Mouse (Mus musculus): ENCODE results near the gene Trp53rkb. TPM values are rescaled to one million over a fixed set of nuclear protein-coding genes. Genes with fewer than 3 reads are reported as not detected.
"Not testable (repeated sequence)": the region's sequence is repeated elsewhere in the genome, so short reads cannot be mapped to it uniquely, and the experiment has no call there.

Trp53rkb gene
- polyA plus RNA-seq, 1 experiment from 2014 or later: 14.5 TPM

DNA sequence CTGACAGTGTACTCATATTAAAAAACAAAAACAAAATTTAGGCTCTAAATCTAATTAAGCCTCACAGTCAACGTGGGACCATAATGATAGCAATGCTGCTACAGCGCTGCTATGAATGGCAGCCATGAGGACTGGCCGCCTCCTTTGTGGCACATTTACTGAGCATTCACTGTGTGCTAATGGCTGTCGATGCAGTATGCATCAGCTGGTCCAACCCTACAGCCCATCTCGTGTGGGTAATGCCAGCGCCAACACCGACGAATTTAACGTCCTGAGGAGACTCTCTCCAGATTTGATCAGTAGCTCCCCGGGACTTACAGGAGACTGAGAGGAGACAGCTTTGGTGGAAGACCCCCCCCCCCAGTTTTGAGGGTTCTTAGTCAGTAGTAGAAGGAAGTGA lies 18.1 kb upstream of the Trp53rkb start:
- Histone ChIP-seq H3K4me1 (peaks cover 6% of the 10 kb centered on the region; the same call in 1 of the 2 replicates), H3K4me3 (no peak overlapping the region), H3K36me3 (no peaks in the 10 kb centered on the region), H3K27me3 (ENCODE audit: low read depth, poor library complexity, severe bottlenecking) (no peaks in the 10 kb centered on the region), H3K27ac (no peak overlapping the region), H3K9me3 (replicated peaks) (no peaks in the 10 kb centered on the region)
- no peak for DNase-seq (ENCODE audit: low spot score)
- WGBS: 89% methylated on average over 10 of the region's 10 CpGs

GRCm38 (mm10) chr2:166775357-166775893 lies 16.9 kb upstream of the Trp53rkb start:
- Histone ChIP-seq H3K27ac (no peak overlapping the region), H3K4me3 (no peak overlapping the region), H3K27me3 (ENCODE audit: low read depth, poor library complexity, severe bottlenecking) (no peaks in the 10 kb centered on the region), H3K4me1 (peaks cover 9% of the 10 kb centered on the region), H3K9me3 (replicated peaks) (no peaks in the 10 kb centered on the region), H3K36me3 (no peaks in the 10 kb centered on the region)
- DNase-seq (ENCODE audit: low spot score): no peak
- 76% methylated on average over 11 of the region's 11 CpGs for WGBS

DNA sequence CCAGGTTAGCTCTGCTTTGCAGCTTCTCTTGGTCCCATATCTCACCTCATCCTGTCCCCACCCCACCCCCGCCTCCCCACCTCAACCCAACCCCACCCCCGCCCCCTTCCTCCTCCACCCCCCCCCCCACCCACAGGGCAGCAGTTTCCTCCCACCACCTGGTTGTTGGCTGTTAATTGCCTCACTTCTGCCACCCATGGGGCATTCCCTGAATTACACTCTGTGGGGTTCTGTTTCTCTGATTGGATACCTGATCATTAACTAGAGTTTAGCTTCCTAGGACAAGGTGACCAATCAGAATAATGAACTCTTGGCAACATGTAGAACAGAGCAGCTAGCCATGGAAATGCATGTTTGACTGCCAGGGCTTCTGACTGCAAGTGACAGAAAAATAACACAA lies 16.1 kb upstream of the Trp53rkb start:
- 17% methylated on average over 2 of the region's 2 CpGs for WGBS
- H3K4me3 ChIP-seq: no peak overlapping the region

GRCm38 (mm10) chr2:166779956-166780355 lies 12.4 kb upstream of the Trp53rkb start:
- DNase-seq (ENCODE audit: low spot score): no peak
- WGBS: 79% methylated on average over 8 of the region's 8 CpGs
- peaks cover 4% of the 10 kb centered on the region for H3K27me3 ChIP-seq (ENCODE audit: low read depth, poor library complexity, severe bottlenecking)
- no peaks in the 10 kb centered on the region for H3K36me3 ChIP-seq
- no peak overlapping the region for H3K27ac ChIP-seq
- no peak overlapping the region for H3K4me3 ChIP-seq
- peaks cover 14% of the 10 kb centered on the region for H3K4me1 ChIP-seq
- H3K9me3 ChIP-seq (replicated peaks): no peaks in the 10 kb centered on the region

More for the DNA sequence above, 16.1 kb upstream of the Trp53rkb start:
- peak; percentile 50 for DNase-seq (ENCODE audit: low spot score)
- no peak overlapping the region for H3K27ac ChIP-seq
- no peaks in the 10 kb centered on the region for H3K36me3 ChIP-seq
- no peaks in the 10 kb centered on the region for H3K9me3 ChIP-seq (replicated peaks)
- H3K27me3 ChIP-seq (ENCODE audit: low read depth, poor library complexity, severe bottlenecking): no peaks in the 10 kb centered on the region
- H3K4me1 ChIP-seq: peaks cover 15% of the 10 kb centered on the region

GRCm38 (mm10) chr2:166780980-166781578 lies 11.3 kb upstream of the Trp53rkb start:
- H3K4me3 ChIP-seq: no peak overlapping the region
- H3K4me1 ChIP-seq: peaks cover 26% of the 10 kb centered on the region
- peak overlapping the region; percentile 33; the same call in 1 of the 2 replicates for H3K27ac ChIP-seq
- DNase-seq (ENCODE audit: low spot score): peak; percentile 90
- WGBS: 17% methylated on average over 9 of the region's 9 CpGs
- peaks cover 15% of the 10 kb centered on the region for H3K27me3 ChIP-seq (ENCODE audit: low read depth, poor library complexity, severe bottlenecking)
- no peaks in the 10 kb centered on the region for H3K36me3 ChIP-seq
- H3K9me3 ChIP-seq (replicated peaks): no peaks in the 10 kb centered on the region

DNA sequence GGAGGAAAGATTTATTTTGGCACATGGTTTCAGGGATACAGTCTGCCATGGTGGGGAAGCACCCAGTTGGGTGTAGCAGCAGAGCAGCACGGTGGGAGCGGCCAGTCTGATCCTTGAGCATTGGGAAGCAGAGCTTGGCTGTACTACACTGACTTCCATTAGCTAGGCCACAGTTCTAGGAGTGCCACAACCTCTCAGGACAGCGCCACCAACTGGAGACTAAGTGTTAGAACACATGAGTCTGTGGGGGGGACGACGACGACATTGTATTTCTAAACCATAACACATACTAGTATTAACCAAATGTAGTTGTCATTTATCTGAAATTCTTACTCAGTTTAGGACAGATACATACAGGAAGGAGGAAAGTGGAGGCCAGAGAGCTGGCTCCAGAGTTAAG lies 8.0 kb upstream of the Trp53rkb start:
- H3K36me3 ChIP-seq: no peaks in the 10 kb centered on the region

DNA sequence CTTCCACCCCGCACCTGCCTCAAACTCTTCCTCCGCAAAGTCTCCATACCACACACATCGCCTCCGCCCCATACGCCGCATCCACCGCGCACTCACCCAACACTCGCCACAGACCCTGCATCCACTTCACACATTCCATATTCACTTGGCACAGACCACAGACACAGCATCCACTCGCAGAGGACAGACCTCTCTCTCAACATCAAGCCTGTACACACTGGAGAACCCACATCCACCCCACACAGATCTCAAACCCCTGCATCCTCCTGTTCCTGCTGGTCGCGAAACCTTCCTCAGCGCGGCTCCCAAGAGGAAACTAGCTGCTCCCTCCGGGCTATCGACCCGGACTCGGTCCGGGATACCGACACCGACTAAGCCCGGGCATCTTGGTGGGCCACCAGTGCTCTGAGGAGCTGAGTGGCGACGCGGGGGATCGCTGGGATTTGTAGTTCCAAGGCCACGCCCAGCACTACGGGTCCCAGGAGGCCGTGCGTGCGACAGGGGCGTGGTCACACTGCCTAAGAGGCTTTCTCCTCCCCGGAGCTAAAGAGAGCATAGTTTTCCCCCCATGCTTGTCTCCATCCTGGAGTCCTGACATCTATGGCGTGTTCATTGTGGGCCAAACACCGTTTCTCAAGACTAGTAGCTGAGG lies 5.9 kb upstream of the Trp53rkb start:
- Histone ChIP-seq H3K36me3 (no peaks in the 10 kb centered on the region), H3K27me3 (ENCODE audit: low read depth, poor library complexity, severe bottlenecking) (peaks cover 16% of the 10 kb centered on the region), H3K4me1 (peaks cover 23% of the 10 kb centered on the region), H3K4me3 (peak overlapping the region; percentile 70), H3K27ac (peak overlapping the region; percentile 77), H3K9me3 (replicated peaks) (no peaks in the 10 kb centered on the region)
- under 1% methylated on average over 35 of the region's 35 CpGs for WGBS
- DNase-seq (ENCODE audit: low spot score): peak; percentile 90

More for the DNA sequence above, 8.0 kb upstream of the Trp53rkb start:
- Histone ChIP-seq H3K9me3 (replicated peaks) (no peaks in the 10 kb centered on the region), H3K4me1 (peaks cover 32% of the 10 kb centered on the region), H3K4me3 (no peak overlapping the region), H3K27me3 (ENCODE audit: low read depth, poor library complexity, severe bottlenecking) (peaks cover 16% of the 10 kb centered on the region), H3K27ac (no peak overlapping the region)
- WGBS: 84% methylated on average over 6 of the region's 6 CpGs
- no peak for DNase-seq (ENCODE audit: low spot score)

GRCm38 (mm10) chr2:166791738-166792137 lies 593 bp upstream of the Trp53rkb start:
- H3K9me3 ChIP-seq (replicated peaks): no peaks in the 10 kb centered on the region
- no peak for DNase-seq (ENCODE audit: low spot score)
- no peak overlapping the region for H3K4me3 ChIP-seq
- peaks cover 22% of the 10 kb centered on the region for H3K4me1 ChIP-seq
- no peaks in the 10 kb centered on the region for H3K27me3 ChIP-seq (ENCODE audit: low read depth, poor library complexity, severe bottlenecking)
- peaks cover 13% of the 10 kb centered on the region for H3K36me3 ChIP-seq
- no peak overlapping the region for H3K27ac ChIP-seq
- 79% methylated on average over 5 of the region's 5 CpGs for WGBS

DNA sequence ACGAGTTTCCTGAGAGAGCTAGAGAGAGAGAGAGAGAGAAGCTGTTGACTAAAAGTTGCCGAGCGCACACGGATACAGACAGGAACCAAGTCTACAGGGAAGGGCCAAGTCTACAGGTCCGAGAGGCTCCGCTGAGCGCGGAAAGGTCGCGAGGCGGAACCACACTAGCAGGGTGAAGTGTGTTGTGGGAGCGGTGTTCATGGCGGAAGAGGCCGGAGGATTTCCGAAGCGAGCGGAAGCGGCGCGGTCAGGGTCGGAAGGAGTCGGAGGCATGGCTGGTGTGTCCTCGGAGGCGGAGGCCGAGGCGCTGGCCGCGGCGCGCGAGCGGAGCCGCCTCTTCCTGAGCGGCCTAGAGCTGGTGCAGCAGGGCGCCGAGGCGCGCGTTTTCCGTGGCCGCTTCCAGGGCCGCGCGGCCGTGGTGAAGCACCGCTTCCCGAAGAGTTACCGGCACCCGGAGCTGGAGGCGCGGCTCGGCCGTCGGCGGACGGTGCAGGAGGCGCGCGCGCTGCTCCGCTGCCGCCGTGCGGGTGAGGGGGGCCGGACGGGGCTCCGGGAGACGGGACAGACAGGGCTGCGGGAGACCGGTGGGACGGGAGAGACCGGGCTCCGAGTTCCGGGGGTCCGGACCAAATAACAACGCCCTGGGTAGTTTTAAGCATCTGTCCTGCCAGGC lies 1.3 kb downstream of the Trp53rkb start:
- Histone ChIP-seq H3K4me3 (peak overlapping the region; percentile 70), H3K36me3 (peaks cover 32% of the 10 kb centered on the region), H3K4me1 (peaks cover 16% of the 10 kb centered on the region), H3K27ac (peak overlapping the region; percentile 82)
- not testable (repeated sequence) for H3K27me3 ChIP-seq (ENCODE audit: low read depth, poor library complexity, severe bottlenecking); H3K9me3 ChIP-seq (replicated peaks)
- peak; percentile 88 for DNase-seq (ENCODE audit: low spot score)
- under 1% methylated on average over 76 of the region's 76 CpGs for WGBS

- 87% methylated on average over 11 of the region's 11 CpGs for WGBS
- DNase-seq (ENCODE audit: low spot score): no peak
- Histone ChIP-seq H3K4me3 (no peak overlapping the region), H3K4me1 (peaks cover under 1% of the 10 kb centered on the region; the same call in 1 of the 2 replicates), H3K27ac (no peak overlapping the region), H3K27me3 (ENCODE audit: low read depth, poor library complexity, severe bottlenecking) (no peaks in the 10 kb centered on the region), H3K9me3 (replicated peaks) (no peaks in the 10 kb centered on the region), H3K36me3 (peaks cover 42% of the 10 kb centered on the region)
Observed at GRCm38 (mm10) chr2:166799615-166800472, 7.5 kb downstream of the Trp53rkb start.

GRCm38 (mm10) chr2:166800473-166800857 lies 8.1 kb downstream of the Trp53rkb start:
- 90% methylated on average over 7 of the region's 7 CpGs for WGBS

DNA sequence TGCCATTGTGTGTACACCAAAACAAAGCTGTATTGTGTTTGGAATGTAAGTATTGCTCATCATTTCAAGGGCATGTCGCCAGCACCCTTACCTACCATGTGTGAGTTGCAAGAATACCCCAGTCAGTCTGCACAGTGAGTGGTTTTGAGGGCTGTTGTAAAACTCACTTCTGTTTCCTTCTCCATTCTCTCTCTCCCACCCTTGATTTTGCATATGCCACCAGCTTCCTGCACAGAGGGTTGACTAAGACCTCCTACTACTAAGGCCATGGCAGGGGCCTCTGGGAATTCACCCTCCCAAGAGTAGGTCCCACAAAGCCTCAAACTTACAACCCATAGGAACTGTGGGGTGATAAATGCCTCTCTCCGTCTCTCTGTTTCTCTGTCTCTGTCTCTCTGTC lies 9.1 kb downstream of the Trp53rkb start:
- no peak for DNase-seq (ENCODE audit: low spot score)
- H3K27ac ChIP-seq: no peak overlapping the region
- no peaks in the 10 kb centered on the region for H3K27me3 ChIP-seq (ENCODE audit: low read depth, poor library complexity, severe bottlenecking)
- peaks cover 32% of the 10 kb centered on the region for H3K36me3 ChIP-seq
- WGBS: 71% methylated on average over 2 of the region's 2 CpGs
- H3K9me3 ChIP-seq (replicated peaks): no peaks in the 10 kb centered on the region
- H3K4me3 ChIP-seq: no peak overlapping the region
- H3K4me1 ChIP-seq: peaks cover 13% of the 10 kb centered on the region

More at GRCm38 (mm10) chr2:166800473-166800857, 8.1 kb downstream of the Trp53rkb start:
- DNase-seq (ENCODE audit: low spot score): no peak
- peaks cover 42% of the 10 kb centered on the region for H3K36me3 ChIP-seq
- H3K4me3 ChIP-seq: no peak overlapping the region
- peaks cover 3% of the 10 kb centered on the region for H3K4me1 ChIP-seq
- H3K27me3 ChIP-seq (ENCODE audit: low read depth, poor library complexity, severe bottlenecking): no peaks in the 10 kb centered on the region
- H3K9me3 ChIP-seq (replicated peaks): no peaks in the 10 kb centered on the region
- H3K27ac ChIP-seq: no peak overlapping the region
